Mouse (Mus musculus) midbrain, embryonic 14.5 days (tissue): ENCODE measurements around the gene Cmas. TPM values are rescaled to one million over a fixed set of nuclear protein-coding genes. Genes with fewer than 3 reads are reported as not detected.
A peak's percentile ranks its signal among the peaks of the same experiment; 100 is the strongest.

ENCODE experiments used
- ATAC-seq: fragments of 200-750 bp; cut with Nextera tagmentation; 2 replicates; pipeline ENCODE4 v1.8.0; 2017; ENCODE audit warnings: moderate number of reproducible peaks, moderate library complexity; ENCODE audit not compliant: low FRiP score, low TSS enrichment
- DNase-seq: peaks from one replicate; pipeline ENCODE4 v3.0.0-alpha.2; 2015
- H3K27ac ChIP-seq: fragments of 300-500 bp; sonication (generic); replicated peaks from 2 replicates; pipeline ENCODE4 v1.5.1; 2014; ENCODE audit warnings: mild to moderate bottlenecking, low read depth, low read length, moderate library complexity
- H3K27me3 ChIP-seq: fragments of 300-500 bp; sonication (generic); 2 replicates; pipeline ENCODE4 v1.6.1; 2014; ENCODE audit warnings: low read length, control low read depth, mixed read lengths; ENCODE audit not compliant: control insufficient read depth, insufficient read depth
- H3K36me3 ChIP-seq: fragments of 300-500 bp; sonication (generic); 2 replicates; pipeline ENCODE4 v1.6.1; 2014; ENCODE audit warnings: low read length, control low read depth; ENCODE audit not compliant: control insufficient read depth, insufficient read depth
- H3K4me1 ChIP-seq: fragments of 300-500 bp; sonication (generic); 2 replicates; pipeline ENCODE4 v1.6.1; 2014; ENCODE audit warnings: mild to moderate bottlenecking, antibody characterized with exemption, low read length, control low read depth; ENCODE audit not compliant: control insufficient read depth, insufficient read depth
- H3K4me2 ChIP-seq: fragments of 300-500 bp; sonication (generic); 2 replicates; pipeline ENCODE4 v1.6.1; 2014; ENCODE audit warnings: mild to moderate bottlenecking, low read length, moderate library complexity
- H3K4me3 ChIP-seq: fragments of 300-500 bp; sonication (generic); replicated peaks from 2 replicates; pipeline ENCODE4 v1.5.1; 2014; ENCODE audit warnings: low read depth, low read length
- H3K9ac ChIP-seq: fragments of 300-500 bp; sonication (generic); replicated peaks from 2 replicates; pipeline ENCODE4 v1.6.1; 2014; ENCODE audit warnings: mild to moderate bottlenecking, low read length, moderate library complexity
- H3K9me3 ChIP-seq: fragments of 300-500 bp; sonication (generic); 2 replicates; pipeline ENCODE4 v1.6.1; 2016; ENCODE audit warnings: low read length, control low read depth, mixed read lengths; ENCODE audit not compliant: control insufficient read depth
- WGBS: fragments of 180-500 bp; shearing (Covaris S2); extraction: QIAGEN DNeasy Blood & Tissue Kit; methylation state at CpG from one replicate; pipeline ENCODE4 v1.1.7; 2014; 5-methylcytosine and 5-hydroxymethylcytosine counted together
- polyA plus RNA-seq: library from polyadenylated mRNA; unstranded; fragments of >200 nt; fragmentation: Nextera tagmentation; extraction: Ambion mirVana; gene quantifications from 2 replicates; pipeline ENCODE4 v1.2.1, GENCODE M21; 2014

Gene Cmas
- 228 and 230 TPM in 2 replicates for polyA plus RNA-seq

- no peaks in the 10 kb centered on the region for H3K27me3 ChIP-seq
- peaks cover 11% of the 10 kb centered on the region for H3K4me1 ChIP-seq
- H3K27ac ChIP-seq, result peak within 1 kb of the TSS; percentile 88
- no peaks in the 10 kb centered on the region for H3K9me3 ChIP-seq
- DNase-seq (peak; percentile 96), ATAC-seq (peak; percentile 96)
- H3K4me3 ChIP-seq, result peak within 1 kb of the TSS; percentile 80
- H3K9ac ChIP-seq, result peak within 1 kb of the TSS; percentile 88
- peak within 1 kb of the TSS; percentile 62 for H3K4me2 ChIP-seq
- 1% methylated on average over 68 of the region's 68 CpGs for WGBS
- peaks cover 12% of the 10 kb centered on the region for H3K36me3 ChIP-seq
These were observed at the start of gene Cmas for GRCm38 (mm10) chr6:142756507-142757333. Gene Cmas (plus strand): TSS chr6:142756686.

- WGBS, result 78% methylated on average over 3 of the region's 3 CpGs
- Histone ChIP-seq H3K36me3 (no peaks in the 10 kb centered on the region), H3K4me2 (no peak overlapping the region), H3K4me3 (no peak overlapping the region), H3K4me1 (0 out of 2 replicates have a peak, but pooled peaks cover 6% of the 10 kb centered on the region), H3K9ac (no peak overlapping the region), H3K27me3 (0 out of 2 replicates have a peak, but pooled peaks cover 6% of the 10 kb centered on the region), H3K27ac (no peak overlapping the region), H3K9me3 (no peaks in the 10 kb centered on the region)
- ATAC-seq, result no peak
- no peak for DNase-seq
These were observed 49.8 kb upstream of the Cmas start for GRCm38 (mm10) chr6:142706688-142707087.

GRCm38 (mm10) chr6:142708369-142708768 lies 48.1 kb upstream of the Cmas start:
- Histone ChIP-seq H3K9me3 (no peaks in the 10 kb centered on the region), H3K4me1 (no peaks in the 10 kb centered on the region), H3K4me3 (no peak overlapping the region), H3K36me3 (no peaks in the 10 kb centered on the region), H3K4me2 (no peak overlapping the region), H3K9ac (no peak overlapping the region), H3K27ac (no peak overlapping the region), H3K27me3 (no peaks in the 10 kb centered on the region)
- WGBS, result 87% methylated on average over 6 of the region's 6 CpGs
- no peak for ATAC-seq
- no peak for DNase-seq

- no peaks in the 10 kb centered on the region for H3K27me3 ChIP-seq
- H3K4me3 ChIP-seq, result no peak overlapping the region
- WGBS, result 89% methylated on average over 6 of the region's 6 CpGs
- ATAC-seq (no peak), DNase-seq (no peak)
- H3K4me2 ChIP-seq, result no peak overlapping the region
- no peaks in the 10 kb centered on the region for H3K4me1 ChIP-seq
- no peaks in the 10 kb centered on the region for H3K36me3 ChIP-seq
- no peak overlapping the region for H3K9ac ChIP-seq
- no peaks in the 10 kb centered on the region for H3K9me3 ChIP-seq
- H3K27ac ChIP-seq, result no peak overlapping the region
These were observed 45.8 kb upstream of the Cmas start for GRCm38 (mm10) chr6:142710690-142711089.

- Histone ChIP-seq H3K36me3 (no peaks in the 10 kb centered on the region), H3K9me3 (no peaks in the 10 kb centered on the region), H3K27me3 (no peaks in the 10 kb centered on the region), H3K4me2 (no peak overlapping the region), H3K4me1 (no peaks in the 10 kb centered on the region), H3K9ac (no peak overlapping the region), H3K4me3 (no peak overlapping the region), H3K27ac (no peak overlapping the region)
- no peak for DNase-seq
- 72% methylated on average over 4 of the region's 4 CpGs for WGBS
- no peak for ATAC-seq
These were observed 45.4 kb upstream of the Cmas start for GRCm38 (mm10) chr6:142711106-142711505.

- DNase-seq (no peak), ATAC-seq (no peak)
- no peak overlapping the region for H3K4me2 ChIP-seq
- no peaks in the 10 kb centered on the region for H3K9me3 ChIP-seq
- H3K27me3 ChIP-seq, result no peaks in the 10 kb centered on the region
- no peak overlapping the region for H3K4me3 ChIP-seq
- H3K9ac ChIP-seq, result no peak overlapping the region
- H3K4me1 ChIP-seq, result no peaks in the 10 kb centered on the region
- no peak overlapping the region for H3K27ac ChIP-seq
- WGBS, result 88% methylated on average over 8 of the region's 8 CpGs
- no peaks in the 10 kb centered on the region for H3K36me3 ChIP-seq
These were observed 41.5 kb upstream of the Cmas start for GRCm38 (mm10) chr6:142715026-142715425.

- Histone ChIP-seq H3K4me3 (no peak overlapping the region), H3K9me3 (no peaks in the 10 kb centered on the region), H3K36me3 (no peaks in the 10 kb centered on the region), H3K27me3 (no peaks in the 10 kb centered on the region), H3K9ac (no peak overlapping the region), H3K4me2 (no peak overlapping the region), H3K27ac (no peak overlapping the region), H3K4me1 (no peaks in the 10 kb centered on the region)
- ATAC-seq, result no peak
- WGBS, result 76% methylated on average over 4 of the region's 4 CpGs
- DNase-seq, result no peak
These were observed 39.3 kb upstream of the Cmas start for GRCm38 (mm10) chr6:142717186-142717585.

- no peaks in the 10 kb centered on the region for H3K4me1 ChIP-seq
- no peaks in the 10 kb centered on the region for H3K36me3 ChIP-seq
- H3K9me3 ChIP-seq, result no peaks in the 10 kb centered on the region
- no peak for DNase-seq
- H3K4me3 ChIP-seq, result no peak overlapping the region
- WGBS, result 78% methylated on average over 7 of the region's 7 CpGs
- H3K27me3 ChIP-seq, result no peaks in the 10 kb centered on the region
- no peak overlapping the region for H3K4me2 ChIP-seq
- no peak overlapping the region for H3K9ac ChIP-seq
- H3K27ac ChIP-seq, result no peak overlapping the region
- no peak for ATAC-seq
These were observed 38.3 kb upstream of the Cmas start for GRCm38 (mm10) chr6:142718167-142718566.

- WGBS, result 73% methylated on average over 6 of the region's 6 CpGs
- ATAC-seq (no peak), DNase-seq (no peak)
These were observed 35.8 kb upstream of the Cmas start for GRCm38 (mm10) chr6:142720641-142721040.

More at GRCm38 (mm10) chr6:142720641-142721040, 35.8 kb upstream of the Cmas start:
- no peaks in the 10 kb centered on the region for H3K27me3 ChIP-seq
- no peak overlapping the region for H3K9ac ChIP-seq
- H3K4me2 ChIP-seq, result no peak overlapping the region
- H3K36me3 ChIP-seq, result no peaks in the 10 kb centered on the region
- H3K4me3 ChIP-seq, result no peak overlapping the region
- no peaks in the 10 kb centered on the region for H3K4me1 ChIP-seq
- H3K27ac ChIP-seq, result no peak overlapping the region
- no peaks in the 10 kb centered on the region for H3K9me3 ChIP-seq
